Mouse (Mus musculus) liver, embryonic 11.5 days (tissue): ENCODE results near the gene Naxd. TPM values are rescaled to one million over a fixed set of nuclear protein-coding genes. Genes with fewer than 3 reads are reported as not detected.

Experiments
- ATAC-seq: fragments of 200-750 bp; cut with Nextera tagmentation; replicated peaks from 2 replicates; pipeline ENCODE4 v1.8.0; 2017; ENCODE audit warnings: moderate number of reproducible peaks, mild to moderate bottlenecking, moderate TSS enrichment, moderate library complexity; ENCODE audit not compliant: low FRiP score
- DNase-seq: peaks from one replicate; pipeline ENCODE4 v3.0.0-alpha.2; 2017; ENCODE audit warnings: low spot score
- H3K27ac ChIP-seq: fragments of 300-500 bp; sonication (generic); 2 replicates; pipeline ENCODE4 v1.5.1; 2014; ENCODE audit warnings: mild to moderate bottlenecking, low read depth, low read length, control low read depth
- H3K27me3 ChIP-seq: fragments of 300-500 bp; sonication (generic); replicated peaks from 2 replicates; pipeline ENCODE4 v1.6.1; 2014; ENCODE audit warnings: low read length, mixed read lengths; ENCODE audit not compliant: control insufficient read depth, insufficient read depth
- H3K36me3 ChIP-seq: fragments of 300-500 bp; sonication (generic); 2 replicates; pipeline ENCODE4 v1.6.1; 2014; ENCODE audit warnings: mild to moderate bottlenecking, low read length, moderate library complexity, mixed read lengths; ENCODE audit not compliant: control insufficient read depth, insufficient read depth
- H3K4me1 ChIP-seq: fragments of 300-500 bp; sonication (generic); replicated peaks from 2 replicates; pipeline ENCODE4 v1.6.1; 2014; ENCODE audit warnings: low read length, mixed read lengths; ENCODE audit not compliant: control insufficient read depth, insufficient read depth
- H3K4me2 ChIP-seq: fragments of 300-500 bp; sonication (generic); 2 replicates; pipeline ENCODE4 v1.6.1; 2014; ENCODE audit warnings: mild to moderate bottlenecking, control low read depth, moderate library complexity
- H3K4me3 ChIP-seq: fragments of 300-500 bp; sonication (generic); 2 replicates; pipeline ENCODE4 v1.5.1; 2014; ENCODE audit warnings: low read depth, low read length, control low read depth
- H3K9ac ChIP-seq: fragments of 300-500 bp; sonication (generic); 2 replicates; pipeline ENCODE4 v1.6.1; 2014; ENCODE audit warnings: low read depth, low read length, control low read depth
- H3K9me3 ChIP-seq: fragments of 300-500 bp; sonication (generic); 2 replicates; pipeline ENCODE4 v1.6.1; 2016; ENCODE audit warnings: low read length, inconsistent platforms, mixed read lengths; ENCODE audit not compliant: control insufficient read depth
- WGBS: fragments of 180-500 bp; shearing (Covaris S2); extraction: QIAGEN DNeasy Blood & Tissue Kit; methylation state at CpG from one replicate; pipeline ENCODE4 v1.1.7; 2014; 5-methylcytosine and 5-hydroxymethylcytosine counted together
- polyA plus RNA-seq: library from polyadenylated mRNA; unstranded; fragments of >200 nt; fragmentation: Nextera tagmentation; extraction: Ambion mirVana; gene quantifications from 2 replicates; pipeline ENCODE4 v1.2.1, GENCODE M21; 2014

Gene Naxd
- polyA plus RNA-seq, 1 experiment from 2014 or later, result 73.8 TPM

GRCm38 (mm10) chr8:11559511-11559910 is 62.2 kb downstream of the Naxd start:
- H3K36me3 ChIP-seq, result peaks cover 22% of the 10 kb centered on the region
- ATAC-seq (no peak), DNase-seq (no peak)
- no peak overlapping the region for H3K4me3 ChIP-seq
- H3K9me3 ChIP-seq, result no peaks in the 10 kb centered on the region
- H3K4me2 ChIP-seq, result peak overlapping the region; percentile 71
- WGBS, result 67% methylated on average over 3 of the region's 3 CpGs
- H3K4me1 ChIP-seq, result peaks cover 10% of the 10 kb centered on the region
- H3K9ac ChIP-seq, result no peak overlapping the region
- H3K27ac ChIP-seq, result no peak overlapping the region
- no peaks in the 10 kb centered on the region for H3K27me3 ChIP-seq

DNA sequence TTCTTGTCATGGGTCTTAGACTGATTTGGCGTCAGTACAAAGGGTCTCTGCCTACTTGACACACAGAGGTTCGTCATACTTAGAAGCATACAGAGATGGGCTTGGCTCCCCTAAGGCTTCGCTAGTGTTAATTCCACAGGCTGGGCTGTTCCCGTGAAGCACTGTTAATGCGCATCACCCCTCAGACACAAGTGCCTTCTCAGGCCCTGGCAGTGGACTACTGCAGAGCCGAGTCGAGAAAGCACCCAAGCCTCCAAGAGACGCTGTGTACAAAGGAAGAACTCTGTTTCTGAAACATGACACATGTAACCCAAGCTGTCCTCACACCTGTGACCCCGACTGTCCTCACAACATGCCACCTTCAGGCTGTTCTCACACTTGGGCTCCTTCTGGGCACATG is 62.9 kb downstream of the Naxd start:
- no peak overlapping the region for H3K9ac ChIP-seq
- no peak for DNase-seq
- no peaks in the 10 kb centered on the region for H3K9me3 ChIP-seq
- H3K36me3 ChIP-seq, result peaks cover 22% of the 10 kb centered on the region
- H3K4me2 ChIP-seq, result no peak overlapping the region
- H3K27ac ChIP-seq, result no peak overlapping the region
- no peak overlapping the region for H3K4me3 ChIP-seq
- 90% methylated on average over 9 of the region's 9 CpGs for WGBS
- H3K27me3 ChIP-seq, result no peaks in the 10 kb centered on the region
- ATAC-seq, result no peak
- peaks cover 8% of the 10 kb centered on the region for H3K4me1 ChIP-seq

- Histone ChIP-seq H3K9ac (no peak overlapping the region), H3K27ac (no peak overlapping the region), H3K27me3 (no peaks in the 10 kb centered on the region), H3K36me3 (peaks cover 22% of the 10 kb centered on the region), H3K9me3 (no peaks in the 10 kb centered on the region), H3K4me3 (no peak overlapping the region), H3K4me1 (peaks cover 4% of the 10 kb centered on the region), H3K4me2 (no peak overlapping the region)
- WGBS, result 78% methylated on average over 5 of the region's 5 CpGs
- DNase-seq (no peak), ATAC-seq (no peak)
Measured at GRCm38 (mm10) chr8:11564236-11564635, 66.9 kb downstream of the Naxd start.

Other genes with a start within 250 kb of the Naxd start
- gene Col4a2, start 184.7 kb upstream of the Naxd start, polyA plus RNA-seq, result 12.2 and 13.1 TPM in 2 replicates
- gene Col4a1, start 184.7 kb upstream of the Naxd start, polyA plus RNA-seq, result 40.8 and 45.7 TPM in 2 replicates
- 3.2 and 4.5 TPM in 2 replicates for gene Rab20, start 18.8 kb upstream of the Naxd start, polyA plus RNA-seq
- gene Cars2, start 53.3 kb downstream of the Naxd start, polyA plus RNA-seq, result 32.4 and 33.1 TPM in 2 replicates
- 26.7 and 31.2 TPM in 2 replicates for gene Ing1, start 58.1 kb downstream of the Naxd start, polyA plus RNA-seq
- gene Ankrd10, start 138.3 kb downstream of the Naxd start, polyA plus RNA-seq, result 83.6 and 86.0 TPM in 2 replicates
- not detected in 2 replicates for gene 1700016D06Rik, start 203.6 kb downstream of the Naxd start, polyA plus RNA-seq
- 30.1 and 31.1 TPM in 2 replicates for gene Arhgef7, start 230.2 kb downstream of the Naxd start, polyA plus RNA-seq